Mouse (Mus musculus) kidney, adult 2 months (tissue): ENCODE results near the gene Kxd1. TPM values are rescaled to one million over a fixed set of nuclear protein-coding genes. Genes with fewer than 3 reads are reported as not detected.

Source experiments
- DNase-seq: peaks from one replicate; pipeline ENCODE4 v3.0.0; 2021
- H3K27ac ChIP-seq: fragments of 200-500 bp; 2 replicates; pipeline ENCODE4 v1.5.1; 2012; ENCODE audit warnings: low read depth, low read length, control low read depth, inconsistent platforms; ENCODE audit not compliant: insufficient read depth
- H3K27me3 ChIP-seq: fragments of 200-500 bp; replicated peaks from 2 replicates; pipeline ENCODE4 v1.6.1; 2012; ENCODE audit warnings: mild to moderate bottlenecking, moderate library complexity, low read length, inconsistent platforms; ENCODE audit not compliant: control insufficient read depth, insufficient read depth
- H3K36me3 ChIP-seq: fragments of 200-500 bp; 2 replicates; pipeline ENCODE4 v1.6.1; 2012; ENCODE audit warnings: mild to moderate bottlenecking, moderate library complexity, low read length, inconsistent platforms; ENCODE audit not compliant: control insufficient read depth, insufficient read depth
- H3K4me1 ChIP-seq: fragments of 200-500 bp; 2 replicates; pipeline ENCODE4 v1.6.1; 2011; ENCODE audit warnings: low read length; ENCODE audit not compliant: control insufficient read depth, insufficient read depth
- H3K4me3 ChIP-seq: fragments of 200-500 bp; 2 replicates; pipeline ENCODE4 v1.5.1; 2011; ENCODE audit warnings: mild to moderate bottlenecking, low read depth, low read length, control low read depth; ENCODE audit not compliant: insufficient read depth
- CTCF ChIP-seq: fragments of 200-500 bp; conservative IDR thresholded peaks from 2 replicates; pipeline ENCODE4 v1.5.1; 2011; ENCODE audit warnings: low read depth, mild to moderate bottlenecking, control low read depth, low read length, moderate library complexity, mixed read lengths; ENCODE audit not compliant: insufficient read depth, insufficient read length
- POLR2A ChIP-seq: fragments of 200-500 bp; IDR thresholded peaks from one replicate; pipeline ENCODE4 v1.6.1; 2011; ENCODE audit warnings: low read depth, low read length, control low read depth
- WGBS: fragments of 180-500 bp; shearing (Covaris S2); methylation state at CpG from one replicate; pipeline ENCODE4 v1.1.7; 2018; 5-methylcytosine and 5-hydroxymethylcytosine counted together
- polyA plus RNA-seq: library from polyadenylated mRNA; depleted of rRNA; stranded (reverse); fragments of >200 nt; gene quantifications from 2 replicates; pipeline ENCODE4 v1.2.3, GENCODE M21; 2012

Gene Kxd1
- polyA plus RNA-seq, 1 experiment: 151 TPM

GRCm38 (mm10) chr8:70501820-70502529, 25.8 kb downstream of the Kxd1 start:
- WGBS: 32% methylated on average over 23 of the region's 23 CpGs
- TF ChIP-seq POLR2A (no peak), CTCF (no peak)
- DNase-seq: no peak
- Histone ChIP-seq H3K27ac (no peak overlapping the region), H3K27me3 (no peaks in the 10 kb centered on the region), H3K4me3 (no peak overlapping the region), H3K36me3 (no peaks in the 10 kb centered on the region), H3K4me1 (peaks cover 10% of the 10 kb centered on the region; the same call in 1 of the 2 replicates)

DNA sequence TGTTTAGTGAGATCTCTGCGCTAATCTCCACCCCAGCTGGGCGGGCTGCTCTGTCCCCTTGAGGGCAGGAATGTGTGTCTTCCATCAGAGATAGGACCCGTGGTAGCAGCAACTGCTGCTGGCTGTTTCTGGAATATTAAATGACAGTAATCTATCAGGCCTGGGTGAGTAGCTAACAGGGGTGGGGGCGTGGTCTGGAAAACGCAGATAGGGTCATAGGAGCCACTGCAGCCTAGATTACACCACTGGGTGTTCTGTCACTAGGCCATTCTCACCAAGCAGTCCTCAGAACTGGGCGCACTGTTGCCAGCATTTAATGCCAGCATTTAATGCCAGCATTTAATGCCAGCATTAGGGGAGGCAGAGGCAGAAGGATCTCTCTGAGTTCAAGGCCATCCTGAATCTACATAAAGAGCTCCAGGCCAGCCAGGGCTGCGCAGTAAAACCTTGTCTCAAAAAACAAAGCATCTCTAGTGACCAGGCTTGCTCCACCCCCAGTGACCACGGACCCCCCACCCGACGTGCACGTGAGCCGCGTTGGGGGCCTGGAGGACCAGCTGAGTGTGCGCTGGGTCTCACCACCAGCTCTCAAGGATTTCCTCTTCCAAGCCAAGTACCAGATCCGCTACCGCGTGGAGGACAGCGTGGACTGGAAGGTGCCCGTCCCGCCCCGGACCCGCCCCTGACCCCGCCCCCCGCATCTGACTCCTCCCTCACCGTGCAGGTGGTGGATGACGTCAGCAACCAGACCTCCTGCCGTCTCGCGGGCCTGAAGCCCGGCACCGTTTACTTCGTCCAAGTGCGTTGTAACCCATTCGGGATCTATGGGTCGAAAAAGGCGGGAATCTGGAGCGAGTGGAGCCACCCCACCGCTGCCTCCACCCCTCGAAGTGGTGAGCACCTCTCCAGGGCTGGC, 27.1 kb downstream of the Kxd1 start:
- TF ChIP-seq CTCF (no peak), POLR2A (no peak)
- Histone ChIP-seq H3K27ac (no peak overlapping the region), H3K27me3 (no peaks in the 10 kb centered on the region), H3K4me1 (peaks cover 5% of the 10 kb centered on the region; the same call in 1 of the 2 replicates), H3K36me3 (no peaks in the 10 kb centered on the region), H3K4me3 (no peak overlapping the region)
- DNase-seq: peak; percentile 51
- 13% methylated on average over 39 of the region's 39 CpGs for WGBS

DNA sequence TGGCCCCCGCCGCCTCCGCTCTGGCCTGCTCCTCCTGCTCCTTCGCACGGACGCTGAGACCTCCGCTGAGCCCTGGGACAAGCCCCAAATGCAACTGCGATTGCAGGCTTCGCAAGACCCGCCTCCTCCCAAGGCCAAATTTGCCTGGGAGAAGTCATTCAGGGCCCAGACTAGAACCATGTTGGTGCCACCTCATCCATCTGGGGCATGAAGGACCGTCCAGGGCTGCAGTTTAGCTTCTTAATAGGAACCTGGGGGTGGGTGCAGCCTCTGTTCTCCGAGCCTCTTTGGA, 32.0 kb downstream of the Kxd1 start:
- no peak overlapping the region for H3K27ac ChIP-seq
- H3K4me3 ChIP-seq: no peak overlapping the region
- no peaks in the 10 kb centered on the region for H3K36me3 ChIP-seq
- no peak for DNase-seq
- no peaks in the 10 kb centered on the region for H3K4me1 ChIP-seq
- peaks cover 9% of the 10 kb centered on the region; the same call in 1 of the 2 replicates for H3K27me3 ChIP-seq
- 25% methylated on average over 12 of the region's 12 CpGs for whole genome bisulfite sequencing
- TF ChIP-seq CTCF: no peak
- no peak for TF ChIP-seq POLR2A

DNA sequence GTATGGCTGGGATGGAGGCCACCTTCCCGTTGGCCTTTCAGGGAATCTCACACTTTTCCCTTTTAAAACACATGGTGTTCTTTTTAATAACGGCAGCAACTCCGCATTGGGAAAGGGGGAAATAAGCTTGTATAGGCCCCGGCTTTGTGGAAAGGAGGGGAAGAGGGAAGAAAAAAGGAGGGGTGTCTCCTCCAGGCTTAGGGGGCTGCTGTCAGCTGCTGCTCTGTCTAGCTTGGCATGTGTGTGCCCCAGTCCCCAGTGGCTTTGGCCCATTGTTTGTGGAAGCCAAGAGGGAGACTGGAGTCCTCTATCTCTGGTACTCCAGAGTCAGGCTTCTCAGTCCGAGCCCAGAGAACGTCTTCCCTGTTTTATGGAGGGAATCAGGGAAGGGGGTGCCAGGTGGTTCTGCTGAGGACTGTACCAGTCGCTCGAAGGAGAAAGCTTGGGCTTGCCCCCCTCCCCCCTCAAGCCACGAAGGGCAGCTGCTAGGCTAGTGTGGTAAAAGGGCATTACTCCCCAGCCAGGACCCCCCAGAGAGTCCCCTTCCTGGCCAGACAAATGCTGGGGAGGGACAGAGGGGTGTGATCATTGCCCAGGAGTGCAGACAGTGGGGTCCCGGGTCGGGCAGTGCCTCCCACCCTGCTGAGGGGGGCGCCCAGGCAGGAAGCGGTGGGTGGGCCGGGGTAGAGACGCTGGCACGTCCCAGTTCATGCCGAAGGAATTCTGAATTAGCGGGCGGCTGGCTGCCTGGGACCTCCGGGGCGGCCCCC, 32.6 kb downstream of the Kxd1 start:
- H3K36me3 ChIP-seq: no peaks in the 10 kb centered on the region
- H3K4me3 ChIP-seq: no peak overlapping the region
- TF ChIP-seq CTCF: no peak
- TF ChIP-seq POLR2A: no peak
- no peak for DNase-seq
- WGBS: 18% methylated on average over 21 of the region's 21 CpGs
- no peak overlapping the region for H3K27ac ChIP-seq
- peaks cover 9% of the 10 kb centered on the region; the same call in 1 of the 2 replicates for H3K27me3 ChIP-seq
- no peaks in the 10 kb centered on the region for H3K4me1 ChIP-seq

DNA sequence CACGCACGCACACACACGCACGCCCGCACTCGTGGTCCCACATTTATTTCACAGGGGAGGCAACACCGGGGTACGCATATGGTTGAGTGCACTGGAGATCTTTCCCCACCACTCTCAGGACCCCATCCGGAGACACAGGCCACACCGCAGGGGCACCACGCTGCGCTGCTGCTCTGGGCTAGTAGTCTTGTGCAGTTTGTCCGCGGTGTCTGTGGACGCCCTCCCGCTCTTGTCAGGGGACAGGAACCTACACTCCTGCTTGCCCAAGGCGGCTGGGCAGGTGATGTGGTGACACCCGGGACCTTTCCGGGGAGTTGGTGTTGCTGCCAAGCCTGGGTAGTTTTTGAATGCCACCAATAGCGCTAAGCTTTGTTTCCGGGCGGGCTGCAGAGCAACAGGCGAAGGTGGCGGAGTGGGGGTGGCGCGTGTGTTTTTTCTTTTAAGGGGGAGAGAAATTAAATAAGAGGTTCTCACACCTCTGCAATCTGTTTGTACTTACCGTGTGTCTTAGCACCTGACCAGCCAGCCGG, 33.3 kb downstream of the Kxd1 start:
- H3K4me3 ChIP-seq: no peak overlapping the region
- H3K27me3 ChIP-seq: peaks cover 10% of the 10 kb centered on the region; the same call in 1 of the 2 replicates
- no peak for DNase-seq
- no peaks in the 10 kb centered on the region for H3K4me1 ChIP-seq
- H3K27ac ChIP-seq: no peak overlapping the region
- whole genome bisulfite sequencing: 8% methylated on average over 28 of the region's 28 CpGs
- no peak for TF ChIP-seq CTCF
- TF ChIP-seq POLR2A: no peak
- H3K36me3 ChIP-seq: no peaks in the 10 kb centered on the region

GRCm38 (mm10) chr8:70493692-70494415, 33.9 kb downstream of the Kxd1 start:
- H3K4me3 ChIP-seq: no peak overlapping the region
- H3K36me3 ChIP-seq: no peaks in the 10 kb centered on the region
- WGBS: 2% methylated on average over 45 of the region's 47 CpGs
- H3K4me1 ChIP-seq: no peaks in the 10 kb centered on the region
- H3K27ac ChIP-seq: no peak overlapping the region
- TF ChIP-seq CTCF: no peak
- peaks cover 10% of the 10 kb centered on the region; the same call in 1 of the 2 replicates for H3K27me3 ChIP-seq
- no peak for DNase-seq
